Mouse (Mus musculus) kidney, adult 2 months (tissue): ENCODE measurements around the gene Golt1a. TPM values are rescaled to one million over a fixed set of nuclear protein-coding genes. Genes with fewer than 3 reads are reported as not detected.

ENCODE experiments used
- DNase-seq: peaks from one replicate; pipeline ENCODE4 v3.0.0; 2021
- H3K27ac ChIP-seq: fragments of 200-500 bp; 2 replicates; pipeline ENCODE4 v1.5.1; 2012; ENCODE audit warnings: low read depth, low read length, control low read depth, inconsistent platforms; ENCODE audit not compliant: insufficient read depth
- H3K27me3 ChIP-seq: fragments of 200-500 bp; replicated peaks from 2 replicates; pipeline ENCODE4 v1.6.1; 2012; ENCODE audit warnings: mild to moderate bottlenecking, moderate library complexity, low read length, inconsistent platforms; ENCODE audit not compliant: control insufficient read depth, insufficient read depth
- H3K36me3 ChIP-seq: fragments of 200-500 bp; 2 replicates; pipeline ENCODE4 v1.6.1; 2012; ENCODE audit warnings: mild to moderate bottlenecking, moderate library complexity, low read length, inconsistent platforms; ENCODE audit not compliant: control insufficient read depth, insufficient read depth
- H3K4me1 ChIP-seq: fragments of 200-500 bp; 2 replicates; pipeline ENCODE4 v1.6.1; 2011; ENCODE audit warnings: low read length; ENCODE audit not compliant: control insufficient read depth, insufficient read depth
- H3K4me3 ChIP-seq: fragments of 200-500 bp; 2 replicates; pipeline ENCODE4 v1.5.1; 2011; ENCODE audit warnings: mild to moderate bottlenecking, low read depth, low read length, control low read depth; ENCODE audit not compliant: insufficient read depth
- CTCF ChIP-seq: fragments of 200-500 bp; conservative IDR thresholded peaks from 2 replicates; pipeline ENCODE4 v1.5.1; 2011; ENCODE audit warnings: low read depth, mild to moderate bottlenecking, control low read depth, low read length, moderate library complexity, mixed read lengths; ENCODE audit not compliant: insufficient read depth, insufficient read length
- POLR2A ChIP-seq: fragments of 200-500 bp; IDR thresholded peaks from one replicate; pipeline ENCODE4 v1.6.1; 2011; ENCODE audit warnings: low read depth, low read length, control low read depth
- WGBS: fragments of 180-500 bp; shearing (Covaris S2); methylation state at CpG from one replicate; pipeline ENCODE4 v1.1.7; 2018; 5-methylcytosine and 5-hydroxymethylcytosine counted together
- polyA plus RNA-seq: library from polyadenylated mRNA; depleted of rRNA; stranded (reverse); fragments of >200 nt; gene quantifications from 2 replicates; pipeline ENCODE4 v1.2.3, GENCODE M21; 2012

Gene Golt1a
- polyA plus RNA-seq, 1 experiment, result 18.1 TPM

- H3K27me3 ChIP-seq, result no peaks in the 10 kb centered on the region
- 67% methylated on average over 14 of the region's 14 CpGs for WGBS
- TF ChIP-seq CTCF (no peak), POLR2A (no peak)
- no peak overlapping the region for H3K27ac ChIP-seq
- peaks cover 1% of the 10 kb centered on the region; the same call in 1 of the 2 replicates for H3K36me3 ChIP-seq
- 0 out of 2 replicates have a peak, but pooled peaks cover 2% of the 10 kb centered on the region for H3K4me1 ChIP-seq
- H3K4me3 ChIP-seq, result no peak overlapping the region
- DNase-seq, result no peak
Measured at GRCm38 (mm10) chr1:133298816-133299215, 10.8 kb upstream of the Golt1a start.

DNA sequence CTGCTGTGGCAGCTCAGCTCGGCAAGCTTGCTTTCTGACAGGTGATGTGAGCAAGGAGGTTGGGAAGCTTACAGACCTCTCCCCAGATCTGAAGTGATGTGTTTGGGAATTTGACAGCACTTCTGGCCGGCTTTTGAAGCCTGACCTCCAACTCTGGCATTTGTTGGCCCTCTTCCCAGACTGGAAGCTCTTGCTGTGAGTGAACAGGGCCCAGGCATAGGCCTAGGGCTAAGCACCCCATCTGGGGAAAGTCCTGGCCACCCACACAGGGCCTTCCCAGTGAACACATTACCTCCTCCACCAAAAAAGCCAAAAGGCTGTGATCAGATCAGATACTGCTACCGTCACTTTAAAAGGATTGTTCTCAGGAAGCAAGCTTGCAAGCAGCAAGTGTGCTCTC, 7.1 kb upstream of the Golt1a start:
- H3K4me3 ChIP-seq, result no peak overlapping the region
- peak; percentile 84 for DNase-seq
- 0 out of 2 replicates have a peak overlapping the region, but pooled peaks have one; percentile 21 for H3K27ac ChIP-seq
- no peaks in the 10 kb centered on the region for H3K27me3 ChIP-seq
- TF ChIP-seq CTCF, result no peak
- TF ChIP-seq POLR2A, result no peak
- H3K4me1 ChIP-seq, result peaks cover 2% of the 10 kb centered on the region; the same call in 1 of the 2 replicates
- 27% methylated on average over 3 of the region's 3 CpGs for WGBS
- H3K36me3 ChIP-seq, result no peaks in the 10 kb centered on the region

DNA sequence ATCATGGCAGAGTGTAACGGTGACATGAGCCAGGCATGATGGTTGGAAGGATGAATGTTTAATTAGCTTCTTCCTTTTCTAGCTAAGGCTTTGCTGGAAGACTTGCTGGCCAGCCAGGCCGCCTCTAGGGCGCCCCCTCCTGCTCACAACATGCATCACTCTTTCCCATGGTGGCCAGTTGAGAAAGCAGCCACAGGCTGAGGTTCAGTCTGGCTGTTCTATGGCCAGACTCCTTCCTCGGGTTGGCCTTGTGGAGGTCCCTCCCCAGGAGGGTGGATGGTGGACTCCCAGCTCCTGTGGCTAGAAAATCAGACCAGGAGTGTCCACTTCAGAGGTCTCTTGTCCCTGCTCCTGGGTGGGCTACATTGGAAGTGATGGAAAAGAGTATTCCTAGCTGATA, 2.8 kb upstream of the Golt1a start:
- no peak for TF ChIP-seq POLR2A
- TF ChIP-seq CTCF, result peak; percentile 91
- Histone ChIP-seq H3K36me3 (no peaks in the 10 kb centered on the region), H3K27me3 (no peaks in the 10 kb centered on the region), H3K4me1 (peaks cover 19% of the 10 kb centered on the region; the same call in 1 of the 2 replicates), H3K27ac (no peak overlapping the region), H3K4me3 (no peak overlapping the region)
- DNase-seq, result peak; percentile 85
- 5% methylated on average over 4 of the region's 4 CpGs for WGBS

DNA sequence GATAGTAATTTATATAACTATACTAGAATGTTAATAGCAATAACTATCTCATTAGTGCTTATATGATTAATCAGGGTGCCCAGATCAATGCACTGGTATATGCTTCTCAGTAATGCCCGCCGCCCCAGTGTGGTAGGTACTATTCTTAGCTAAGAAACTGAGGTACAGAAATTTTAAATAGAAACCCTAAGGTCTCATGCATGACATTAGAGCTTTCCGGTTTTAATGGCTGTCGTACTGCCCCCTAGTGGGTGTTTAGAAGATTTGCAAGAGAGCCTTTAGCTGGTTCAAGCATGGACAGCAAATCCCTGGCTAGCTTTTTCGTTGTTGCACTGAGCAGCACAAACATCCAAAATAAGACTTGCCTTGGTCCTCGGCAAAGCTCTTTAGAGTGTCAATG, 2.3 kb upstream of the Golt1a start:
- no peak overlapping the region for H3K4me3 ChIP-seq
- no peaks in the 10 kb centered on the region for H3K27me3 ChIP-seq
- peak; percentile 70 for DNase-seq
- H3K4me1 ChIP-seq, result peaks cover 20% of the 10 kb centered on the region; the same call in 1 of the 2 replicates
- no peaks in the 10 kb centered on the region for H3K36me3 ChIP-seq
- WGBS, result 10% methylated on average over 6 of the region's 6 CpGs
- TF ChIP-seq CTCF, result peak; percentile 44
- no peak for TF ChIP-seq POLR2A
- no peak overlapping the region for H3K27ac ChIP-seq

GRCm38 (mm10) chr1:133311240-133311639, 1.6 kb downstream of the Golt1a start:
- Histone ChIP-seq H3K27me3 (no peaks in the 10 kb centered on the region), H3K4me3 (no peak overlapping the region), H3K27ac (no peak overlapping the region), H3K4me1 (peaks cover 19% of the 10 kb centered on the region; the same call in 1 of the 2 replicates), H3K36me3 (no peaks in the 10 kb centered on the region)
- no peak for DNase-seq
- TF ChIP-seq CTCF (peak; percentile 46), POLR2A (no peak)
- 69% methylated on average over 4 of the region's 4 CpGs for WGBS

- WGBS, result 50% methylated on average over 10 of the region's 10 CpGs
- DNase-seq, result no peak
- H3K4me1 ChIP-seq, result peaks cover 19% of the 10 kb centered on the region; the same call in 1 of the 2 replicates
- no peaks in the 10 kb centered on the region for H3K27me3 ChIP-seq
- no peak overlapping the region for H3K27ac ChIP-seq
- H3K36me3 ChIP-seq, result no peaks in the 10 kb centered on the region
- H3K4me3 ChIP-seq, result no peak overlapping the region
- TF ChIP-seq POLR2A (no peak), CTCF (no peak)
Measured at GRCm38 (mm10) chr1:133311946-133312345, 2.3 kb downstream of the Golt1a start.

GRCm38 (mm10) chr1:133314364-133314763, 4.8 kb downstream of the Golt1a start:
- Histone ChIP-seq H3K27me3 (no peaks in the 10 kb centered on the region), H3K36me3 (no peaks in the 10 kb centered on the region), H3K4me1 (peaks cover 13% of the 10 kb centered on the region; the same call in 1 of the 2 replicates), H3K27ac (no peak overlapping the region), H3K4me3 (no peak overlapping the region)
- TF ChIP-seq POLR2A, result no peak
- TF ChIP-seq CTCF, result peak; percentile 83
- WGBS, result 30% methylated on average over 8 of the region's 8 CpGs
- peak; percentile 70 for DNase-seq
